Mouse (Mus musculus): ENCODE results near the gene Rhov.

DNA sequence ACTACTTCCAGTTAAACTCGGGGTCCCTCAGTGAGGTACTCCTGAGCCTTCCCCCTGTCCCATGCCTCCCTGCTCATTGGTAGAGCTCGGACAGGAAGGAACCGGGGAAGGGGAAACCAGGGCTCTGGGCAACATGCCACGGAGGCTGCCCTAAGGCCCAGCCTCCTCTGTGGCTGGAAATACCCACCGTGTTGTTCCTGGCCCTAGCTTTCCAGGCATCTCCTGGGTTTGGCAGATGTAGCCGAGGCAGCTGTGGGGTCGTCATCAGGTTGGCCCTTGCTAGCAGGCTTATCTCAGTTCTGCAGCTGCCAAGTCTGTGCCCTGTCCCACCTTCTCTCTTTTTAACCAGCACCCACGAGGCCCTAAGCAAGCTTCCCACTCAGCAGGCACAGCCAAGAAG lies 49.5 kb upstream of the Rhov start:
- TF ChIP-seq HCFC1 (IDR thresholded peaks at IDR 0.05; ENCODE audit: borderline replicate concordance, insufficient read depth, low read length) (no peak), ZNF384 (IDR thresholded peaks at IDR 0.05; ENCODE audit: low read depth, low read length) (no peak), MAFK (IDR thresholded peaks at IDR 0.05; ENCODE audit: insufficient read depth, low read depth, low read length) (no peak), CHD2 (IDR thresholded peaks at IDR 0.05; ENCODE audit: low read depth, low read length) (no peak)

Data from ES-E14 (cell line).